Mouse (Mus musculus): ENCODE measurements around the gene Pkp3.

Gene Pkp3

GRCm38 (mm10) chr7:141096021-141096420 is 18.0 kb downstream of the Pkp3 start:
- CTCF ChIA-PET = interaction anchor here in 3 of 4 experiments (0.6 to 1.5 kb wide), 4 partner anchors 80 to 207 kb away, joined by 3 to 4 read pairs (median 4); no protein-coding TSS in a partner anchor
- POLR2A ChIA-PET = interaction anchor here in 3 of 4 experiments (0.6 to 2.0 kb wide), 12 partner anchors 8 to 235 kb away, joined by 3 to 10 read pairs (median 3); partner anchors contain the start of gene Ptdss2 (in 2 of the 3)

GRCm38 (mm10) chr7:141096649-141097056 is 18.6 kb downstream of the Pkp3 start:
- POLR2A ChIA-PET = interaction anchor here in 3 of 4 experiments (0.5 to 2.0 kb wide), 14 partner anchors 9 to 235 kb away, joined by 3 to 10 read pairs (median 3); partner anchors contain the start of genes Ptdss2 (in 2 of the 3) and Rnh1 (in 1 of the 3)
- CTCF ChIA-PET = interaction anchor here in 2 of 4 experiments (1.2 to 1.5 kb wide), 3 partner anchors 26 to 88 kb away, joined by 3 to 4 read pairs (median 3); no protein-coding TSS in a partner anchor

DNA sequence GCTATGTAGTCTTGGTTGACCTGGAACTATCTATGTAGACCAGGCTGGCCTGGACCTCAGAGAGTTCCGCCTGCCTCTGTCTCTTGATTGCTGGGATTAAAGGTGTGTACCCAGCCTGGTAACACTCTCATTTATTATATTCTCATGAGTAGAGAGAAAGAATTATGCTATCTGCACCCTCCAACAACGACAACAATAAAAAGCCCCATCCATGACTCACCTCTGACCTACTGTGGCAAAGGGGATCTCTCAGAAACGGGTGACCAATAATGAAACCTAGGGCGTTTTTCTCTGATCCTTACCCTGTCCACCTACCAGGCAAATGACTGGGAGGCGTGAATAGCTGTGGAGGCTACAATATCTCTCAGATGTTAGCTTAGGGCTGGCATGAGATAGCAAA is 19.2 kb downstream of the Pkp3 start:
- ChIA-PET CTCF (interaction anchor here in 1 of 4 experiments (1.2 kb wide), 1 partner anchor 26 kb away, joined by 4 read pairs; no protein-coding TSS in a partner anchor), POLR2A (interaction anchor here in 3 of 4 experiments (0.5 to 3.3 kb wide), 12 partner anchors 10 to 76 kb away, joined by 3 to 17 read pairs (median 4); partner anchors contain the start of genes Ptdss2 (in 2 of the 3) and Rnh1 (in 2 of the 3))

- ChIA-PET POLR2A (interaction anchor here (0.5 to 3.3 kb wide), 56 partner anchors 10 to 998 kb away, joined by 3 to 29 read pairs (median 4); partner anchors contain the start of genes Ptdss2 (in 3 of the 4), Rassf7 (in 2 of the 4), Fuom (in 1 of the 4) and Hras (in 1 of the 4)), CTCF (interaction anchor here in 3 of 4 experiments (0.5 to 1.5 kb wide), 9 partner anchors 15 to 295 kb away, joined by 3 to 7 read pairs (median 4); no protein-coding TSS in a partner anchor)
Observed at GRCm38 (mm10) chr7:141099911-141100691, 22.1 kb downstream of the Pkp3 start, which contains the start of gene Sigirr. Gene Sigirr, minus strand, starts transcription at chr7:141100572.

GRCm38 (mm10) chr7:141103161-141103560 is 25.1 kb downstream of the Pkp3 start:
- POLR2A ChIA-PET = interaction anchor here in 2 of 4 experiments (1.1 to 1.5 kb wide), 3 partner anchors 15 to 20 kb away, joined by 3 to 7 read pairs (median 3); no protein-coding TSS in a partner anchor
- CTCF ChIA-PET = no interaction called here

- CTCF ChIA-PET = interaction anchor here in 2 of 4 experiments (1.2 kb wide), 2 partner anchors 16 to 60 kb away, joined by 3 to 4 read pairs; no protein-coding TSS in a partner anchor
Observed at GRCm38 (mm10) chr7:141115874-141116273, 37.9 kb downstream of the Pkp3 start.

DNA sequence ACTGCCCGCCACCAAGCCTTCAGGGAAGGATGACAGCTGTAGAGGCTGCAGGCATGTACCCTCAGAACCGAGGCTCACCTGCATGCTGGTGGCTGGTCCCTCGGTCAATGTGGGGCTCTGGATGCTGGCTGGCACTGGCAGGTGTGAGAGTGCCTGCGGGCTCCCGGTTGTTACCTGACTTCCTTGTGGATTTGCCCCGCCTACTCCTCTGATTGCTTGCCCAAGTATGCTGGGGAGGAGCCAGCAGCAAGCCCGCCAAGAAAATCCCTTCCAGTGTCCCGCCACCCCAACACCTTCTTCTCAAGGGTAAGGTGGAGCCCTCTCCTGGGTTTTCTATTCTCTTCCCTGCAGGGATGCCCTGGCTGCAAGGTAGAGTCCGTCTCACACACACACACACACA is 39.6 kb downstream of the Pkp3 start, which contains the start of gene Ano9:
Ano9 (minus strand) TSS at position 171 of the 400 bp plus-strand sequence.
- CTCF ChIA-PET = interaction anchor here in 2 of 4 experiments (0.7 to 1.1 kb wide), 2 partner anchors 14 to 25 kb away, joined by 3 to 5 read pairs; no protein-coding TSS in a partner anchor
- POLR2A ChIA-PET = interaction anchor here in 3 of 4 experiments (0.5 to 1.8 kb wide), 7 partner anchors 25 to 345 kb away, joined by 3 to 6 read pairs (median 4); partner anchors contain the start of gene Rassf7 (in 1 of the 3)

More at GRCm38 (mm10) chr7:141115874-141116273, 37.9 kb downstream of the Pkp3 start:
- POLR2A ChIA-PET = interaction anchor here in 2 of 4 experiments (0.6 to 1.6 kb wide), 6 partner anchors 9 to 333 kb away, joined by 3 to 5 read pairs (median 4); partner anchors contain the start of gene Sigirr (in 1 of the 2)

DNA sequence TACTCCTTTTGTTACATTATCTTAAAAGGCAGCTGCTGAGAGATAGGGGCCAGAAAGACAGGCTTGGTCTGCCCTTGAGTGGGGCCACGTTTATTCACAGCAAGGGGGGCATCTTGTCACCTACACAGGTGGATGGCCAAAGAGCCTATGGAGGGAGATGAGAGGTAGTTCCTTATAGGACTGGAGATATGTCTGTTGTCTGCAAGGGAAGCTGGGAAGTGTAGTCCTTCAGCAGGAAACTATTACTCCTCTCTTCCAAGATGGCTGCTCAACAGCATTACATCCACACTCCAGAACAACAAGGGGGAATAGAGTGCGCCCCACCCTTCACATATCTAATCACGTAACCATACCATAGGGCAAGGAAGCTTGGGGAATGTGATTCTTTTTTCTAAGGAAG is 41.5 kb downstream of the Pkp3 start:
- ChIA-PET CTCF (no interaction called here), POLR2A (interaction anchor here in 3 of 4 experiments (0.9 to 2.8 kb wide), 10 partner anchors 17 to 273 kb away, joined by 3 to 8 read pairs (median 4); partner anchors contain the start of genes Sigirr (in 2 of the 3), Taldo1 (in 2 of the 3), Hras (in 1 of the 3) and Rassf7 (in 1 of the 3))

GRCm38 (mm10) chr7:141120605-141121004 is 42.6 kb downstream of the Pkp3 start:
- POLR2A ChIA-PET = interaction anchor here in 2 of 4 experiments (0.5 to 5.2 kb wide), 6 partner anchors 12 to 207 kb away, joined by 3 to 41 read pairs (median 10); partner anchors contain the start of genes Hras (in 1 of the 2), Lrrc56 (in 1 of the 2) and Sigirr (in 1 of the 2)
- CTCF ChIA-PET = interaction anchor here in 1 of 4 experiments (0.5 kb wide), 1 partner anchor 29 kb away, joined by 3 read pairs; no protein-coding TSS in a partner anchor

- ChIA-PET POLR2A (interaction anchor here in 2 of 4 experiments (0.5 to 5.2 kb wide), 11 partner anchors 11 to 208 kb away, joined by 3 to 67 read pairs (median 13); partner anchors contain the start of genes Hras (in 1 of the 2), Lrrc56 (in 1 of the 2) and Sigirr (in 1 of the 2)), CTCF (interaction anchor here in 1 of 4 experiments (0.5 kb wide), 1 partner anchor 29 kb away, joined by 3 read pairs; no protein-coding TSS in a partner anchor)
Observed at GRCm38 (mm10) chr7:141121051-141121531, 43.1 kb downstream of the Pkp3 start.

DNA sequence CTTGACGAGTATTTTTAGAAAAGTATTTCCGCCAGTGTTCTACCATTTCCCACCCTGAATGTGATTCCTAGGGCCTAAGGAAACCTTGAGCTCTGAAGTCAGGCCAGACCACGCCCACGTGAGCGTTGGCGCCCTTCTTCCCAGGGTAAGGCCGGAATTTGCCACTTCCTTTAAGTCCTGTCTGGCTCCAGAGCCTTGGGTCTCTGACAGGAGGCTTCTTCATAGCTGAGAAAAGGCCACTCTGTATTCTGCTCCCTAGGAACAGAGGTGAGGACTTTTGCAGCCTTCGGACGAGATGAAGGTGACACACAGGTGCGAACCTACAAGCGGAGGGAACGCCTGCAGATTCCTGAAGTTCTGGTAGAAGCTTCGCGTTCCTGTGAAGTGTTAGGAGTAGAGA is 44.2 kb downstream of the Pkp3 start, which contains the start of gene Ptdss2:
Ptdss2 (plus strand) TSS at position 138 of the 400 bp plus-strand sequence.
- POLR2A ChIA-PET = interaction anchor here (0.6 to 5.2 kb wide), 105 partner anchors 9 to 1399 kb away, joined by 3 to 67 read pairs (median 5); partner anchors contain the start of genes Rassf7 (in 3 of the 4), Hras (in 2 of the 4), Lrrc56 (in 2 of the 4) and Phrf1 (in 2 of the 4)

DNA sequence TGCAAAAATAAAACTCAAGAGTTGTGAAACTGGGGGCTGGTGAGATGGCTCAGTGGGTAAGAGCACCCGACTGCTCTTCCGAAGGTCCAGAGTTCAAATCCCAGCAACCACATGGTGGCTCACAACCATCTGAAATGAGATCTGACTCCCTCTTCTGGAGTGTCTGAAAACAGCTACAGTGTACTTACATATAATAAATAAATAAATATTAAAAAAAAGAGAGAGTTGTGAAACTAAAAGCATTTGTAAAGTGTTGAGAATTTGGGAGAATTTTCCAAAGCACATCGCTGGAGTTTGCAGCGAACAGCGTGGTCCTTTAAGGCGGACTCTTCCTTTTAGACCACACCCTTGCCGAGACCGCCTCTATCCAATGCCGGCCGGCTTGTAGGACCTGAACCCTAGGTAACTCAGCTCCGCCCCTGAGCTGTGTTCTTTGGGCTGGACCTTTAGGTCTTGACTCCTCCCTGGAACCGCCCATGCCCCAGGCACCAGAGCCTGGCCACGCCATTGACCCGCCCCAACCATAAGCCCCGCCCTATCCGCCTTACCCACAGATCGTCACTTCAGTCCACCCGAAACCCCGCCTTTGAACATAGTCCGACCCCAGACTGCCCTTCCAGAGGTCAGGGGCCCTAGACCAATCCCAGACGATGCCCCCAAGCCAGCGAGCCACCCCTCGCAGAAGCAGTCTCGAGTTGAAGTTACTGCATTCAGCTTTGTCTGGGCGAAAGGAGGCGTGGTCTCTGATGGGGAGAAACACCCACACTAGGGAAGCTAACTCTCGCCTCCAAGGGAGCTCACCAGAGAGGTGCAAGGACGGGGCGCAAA is 44.9 kb downstream of the Pkp3 start:
- ChIA-PET POLR2A (interaction anchor here (0.6 to 5.2 kb wide), 138 partner anchors 8 to 1934 kb away, joined by 3 to 67 read pairs (median 5); partner anchors contain the start of genes Hras (in 3 of the 4), Lrrc56 (in 3 of the 4), Rassf7 (in 3 of the 4) and Sigirr (in 3 of the 4)), CTCF (interaction anchor here in 3 of 4 experiments (0.6 to 2.4 kb wide), 30 partner anchors 8 to 1535 kb away, joined by 3 to 9 read pairs (median 4); partner anchors contain the start of genes Hras (in 1 of the 3), Lrrc56 (in 1 of the 3) and Sigirr (in 1 of the 3))

More for the DNA sequence above, 44.2 kb downstream of the Pkp3 start, which contains the start of gene Ptdss2:
- CTCF ChIA-PET = interaction anchor here in 3 of 4 experiments (0.7 to 2.4 kb wide), 20 partner anchors 9 to 301 kb away, joined by 3 to 9 read pairs (median 4); partner anchors contain the start of genes Hras (in 1 of the 3), Lrrc56 (in 1 of the 3) and Sigirr (in 1 of the 3)

DNA sequence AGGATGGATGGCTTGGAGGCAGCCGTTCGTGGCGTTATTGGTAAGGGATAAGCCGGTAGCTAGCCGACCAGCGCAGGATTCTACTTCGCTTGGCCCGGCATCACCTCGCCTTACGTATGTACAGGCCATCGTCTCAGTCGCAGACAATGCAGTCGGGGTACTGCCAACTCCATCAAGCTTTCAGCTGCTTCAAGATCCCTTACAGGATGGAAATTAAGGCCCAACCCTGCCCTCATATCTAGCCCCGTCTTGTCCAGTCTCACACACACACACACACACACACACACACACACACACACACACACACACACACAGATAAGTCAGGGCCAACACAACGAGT is 45.5 kb downstream of the Pkp3 start:
- CTCF ChIA-PET = interaction anchor here in 3 of 4 experiments (0.6 to 2.4 kb wide), 26 partner anchors 8 to 1536 kb away, joined by 3 to 9 read pairs (median 4); partner anchors contain the start of genes Hras (in 1 of the 3), Lrrc56 (in 1 of the 3) and Sigirr (in 1 of the 3)
- POLR2A ChIA-PET = interaction anchor here (0.6 to 5.2 kb wide), 111 partner anchors 8 to 1934 kb away, joined by 3 to 67 read pairs (median 5); partner anchors contain the start of genes Hras (in 3 of the 4), Lrrc56 (in 3 of the 4), Rassf7 (in 3 of the 4) and Sigirr (in 3 of the 4)

GRCm38 (mm10) chr7:141131024-141131820 is 53.2 kb downstream of the Pkp3 start:
- ChIA-PET CTCF (interaction anchor here in 1 of 4 experiments (1.4 kb wide), 1 partner anchor 8 kb away, joined by 4 read pairs; no protein-coding TSS in a partner anchor), POLR2A (interaction anchor here in 3 of 4 experiments (0.6 to 7.3 kb wide), 13 partner anchors 8 to 224 kb away, joined by 3 to 39 read pairs (median 3); partner anchors contain the start of gene Ptdss2 (in 2 of the 3))

Measured in embryonic stem cell, embryonic (primary cell).